Mouse (Mus musculus): ENCODE results near the gene Slc22a12. TPM values are rescaled to one million over a fixed set of nuclear protein-coding genes. Genes with fewer than 3 reads are reported as not detected.

The Slc22a12 gene
- polyA plus RNA-seq, 1 experiment from 2014 or later, result not detected

GRCm38 (mm10) chr19:6536696-6537095, 6.1 kb downstream of the Slc22a12 start:
- Histone ChIP-seq H3K27ac (replicated peaks; ENCODE audit: low read depth, low read length) (no peak overlapping the region), H3K9me3 (ENCODE audit: control insufficient read depth, low read length) (no peaks in the 10 kb centered on the region), H3K9ac (ENCODE audit: low read length) (no peak overlapping the region), H3K36me3 (ENCODE audit: control insufficient read depth, insufficient read depth, low read length) (no peaks in the 10 kb centered on the region), H3K4me3 (ENCODE audit: low read depth, low read length) (no peak overlapping the region), H3K27me3 (ENCODE audit: control insufficient read depth, insufficient read depth, low read length) (peaks cover 19% of the 10 kb centered on the region), H3K4me1 (ENCODE audit: control insufficient read depth, insufficient read depth, low read length) (no peaks in the 10 kb centered on the region), H3K4me2 (ENCODE audit: low read depth, severe bottlenecking) (no peak overlapping the region)
- 75% methylated on average over 6 of the region's 6 CpGs for WGBS
- DNase-seq (ENCODE audit: low spot score) (no peak), ATAC-seq (ENCODE audit: insufficient number of reproducible peaks, low FRiP score, low TSS enrichment, low read depth) (no peak)

DNA sequence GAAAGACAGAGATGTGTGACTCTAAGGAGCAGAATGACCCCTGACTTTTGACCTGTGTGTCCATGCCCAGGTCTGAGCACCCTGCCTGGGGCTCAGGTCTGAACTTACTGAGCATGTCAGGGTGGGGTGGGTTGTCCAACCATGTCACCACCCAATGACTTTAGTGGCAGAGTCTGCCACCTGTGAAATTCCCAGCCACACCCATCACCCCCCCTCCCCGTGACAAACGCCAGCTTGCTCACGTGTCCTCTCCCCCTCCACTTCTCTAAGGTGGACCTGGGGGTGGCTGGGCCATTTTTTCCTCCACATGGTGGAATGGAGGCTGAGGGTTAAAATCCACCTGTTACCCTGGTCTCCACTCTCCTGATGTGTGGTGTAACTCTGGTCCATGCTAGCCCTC, 6.6 kb downstream of the Slc22a12 start:
- Histone ChIP-seq H3K36me3 (ENCODE audit: control insufficient read depth, insufficient read depth, low read length) (no peaks in the 10 kb centered on the region), H3K9ac (ENCODE audit: low read length) (no peak overlapping the region), H3K27ac (replicated peaks; ENCODE audit: low read depth, low read length) (no peak overlapping the region), H3K4me3 (ENCODE audit: low read depth, low read length) (no peak overlapping the region), H3K4me2 (ENCODE audit: low read depth, severe bottlenecking) (no peak overlapping the region), H3K27me3 (ENCODE audit: control insufficient read depth, insufficient read depth, low read length) (peaks cover 24% of the 10 kb centered on the region), H3K9me3 (ENCODE audit: control insufficient read depth, low read length) (no peaks in the 10 kb centered on the region), H3K4me1 (ENCODE audit: control insufficient read depth, insufficient read depth, low read length) (0 out of 2 replicates have a peak, but pooled peaks cover 4% of the 10 kb centered on the region)
- WGBS, result 71% methylated on average over 3 of the region's 3 CpGs
- DNase-seq (ENCODE audit: low spot score) (no peak), ATAC-seq (ENCODE audit: insufficient number of reproducible peaks, low FRiP score, low TSS enrichment, low read depth) (no peak)

GRCm38 (mm10) chr19:6534118-6534415, 8.8 kb downstream of the Slc22a12 start:
- H3K4me3 ChIP-seq (ENCODE audit: low read depth, low read length), result no peak overlapping the region
- peaks cover 31% of the 10 kb centered on the region for H3K27me3 ChIP-seq (ENCODE audit: control insufficient read depth, insufficient read depth, low read length)
- H3K4me2 ChIP-seq (ENCODE audit: low read depth, severe bottlenecking), result no peak overlapping the region
- no peaks in the 10 kb centered on the region for H3K9me3 ChIP-seq (ENCODE audit: control insufficient read depth, low read length)
- H3K27ac ChIP-seq (replicated peaks; ENCODE audit: low read depth, low read length), result no peak overlapping the region
- no peak overlapping the region for H3K9ac ChIP-seq (ENCODE audit: low read length)
- no peaks in the 10 kb centered on the region for H3K36me3 ChIP-seq (ENCODE audit: control insufficient read depth, insufficient read depth, low read length)
- H3K4me1 ChIP-seq (ENCODE audit: control insufficient read depth, insufficient read depth, low read length), result 0 out of 2 replicates have a peak, but pooled peaks cover 7% of the 10 kb centered on the region
- no peak for DNase-seq (ENCODE audit: low spot score)
- WGBS, result 58% methylated on average over 5 of the region's 5 CpGs
- no peak for ATAC-seq (ENCODE audit: insufficient number of reproducible peaks, low FRiP score, low TSS enrichment, low read depth)

GRCm38 (mm10) chr19:6533290-6534117, 9.3 kb downstream of the Slc22a12 start:
- Histone ChIP-seq H3K4me3 (ENCODE audit: low read depth, low read length) (no peak overlapping the region), H3K9ac (ENCODE audit: low read length) (no peak overlapping the region), H3K4me1 (ENCODE audit: control insufficient read depth, insufficient read depth, low read length) (0 out of 2 replicates have a peak, but pooled peaks cover 7% of the 10 kb centered on the region), H3K9me3 (ENCODE audit: control insufficient read depth, low read length) (no peaks in the 10 kb centered on the region), H3K27ac (replicated peaks; ENCODE audit: low read depth, low read length) (no peak overlapping the region), H3K36me3 (ENCODE audit: control insufficient read depth, insufficient read depth, low read length) (no peaks in the 10 kb centered on the region), H3K27me3 (ENCODE audit: control insufficient read depth, insufficient read depth, low read length) (peaks cover 31% of the 10 kb centered on the region), H3K4me2 (ENCODE audit: low read depth, severe bottlenecking) (no peak overlapping the region)
- 79% methylated on average over 11 of the region's 11 CpGs for WGBS
- ATAC-seq (ENCODE audit: insufficient number of reproducible peaks, low FRiP score, low TSS enrichment, low read depth), result no peak
- DNase-seq (ENCODE audit: low spot score), result no peak

- no peak overlapping the region for H3K9ac ChIP-seq (ENCODE audit: low read length)
- 15% methylated on average over 13 of the region's 13 CpGs for WGBS
- ATAC-seq (ENCODE audit: insufficient number of reproducible peaks, low FRiP score, low TSS enrichment, low read depth), result no peak
- 0 out of 2 replicates have a peak, but pooled peaks cover 7% of the 10 kb centered on the region for H3K4me1 ChIP-seq (ENCODE audit: control insufficient read depth, insufficient read depth, low read length)
- peaks cover 31% of the 10 kb centered on the region for H3K27me3 ChIP-seq (ENCODE audit: control insufficient read depth, insufficient read depth, low read length)
- H3K27ac ChIP-seq (replicated peaks; ENCODE audit: low read depth, low read length), result no peak overlapping the region
- no peaks in the 10 kb centered on the region for H3K9me3 ChIP-seq (ENCODE audit: control insufficient read depth, low read length)
- no peak overlapping the region for H3K4me3 ChIP-seq (ENCODE audit: low read depth, low read length)
- no peak overlapping the region for H3K4me2 ChIP-seq (ENCODE audit: low read depth, severe bottlenecking)
- H3K36me3 ChIP-seq (ENCODE audit: control insufficient read depth, insufficient read depth, low read length), result no peaks in the 10 kb centered on the region
- DNase-seq (ENCODE audit: low spot score), result peak; percentile 35
Measured at GRCm38 (mm10) chr19:6532656-6533055, 10.2 kb downstream of the Slc22a12 start.

GRCm38 (mm10) chr19:6531832-6532471, 10.9 kb downstream of the Slc22a12 start:
- H3K27me3 ChIP-seq (ENCODE audit: control insufficient read depth, insufficient read depth, low read length), result peaks cover 31% of the 10 kb centered on the region
- no peak overlapping the region; the same call in 1 of the 2 replicates for H3K9ac ChIP-seq (ENCODE audit: low read length)
- DNase-seq (ENCODE audit: low spot score) (peak; percentile 60), ATAC-seq (ENCODE audit: insufficient number of reproducible peaks, low FRiP score, low TSS enrichment, low read depth) (0 out of 2 replicates have a peak, but pooled peaks have one; percentile 2)
- 1% methylated on average over 36 of the region's 36 CpGs for WGBS
- H3K9me3 ChIP-seq (ENCODE audit: control insufficient read depth, low read length), result no peaks in the 10 kb centered on the region
- H3K4me1 ChIP-seq (ENCODE audit: control insufficient read depth, insufficient read depth, low read length), result 0 out of 2 replicates have a peak, but pooled peaks cover 7% of the 10 kb centered on the region
- no peak overlapping the region for H3K27ac ChIP-seq (replicated peaks; ENCODE audit: low read depth, low read length)
- H3K4me3 ChIP-seq (ENCODE audit: low read depth, low read length), result peak overlapping the region; percentile 31
- H3K36me3 ChIP-seq (ENCODE audit: control insufficient read depth, insufficient read depth, low read length), result no peaks in the 10 kb centered on the region
- H3K4me2 ChIP-seq (ENCODE audit: low read depth, severe bottlenecking), result peak overlapping the region; percentile 58

DNA sequence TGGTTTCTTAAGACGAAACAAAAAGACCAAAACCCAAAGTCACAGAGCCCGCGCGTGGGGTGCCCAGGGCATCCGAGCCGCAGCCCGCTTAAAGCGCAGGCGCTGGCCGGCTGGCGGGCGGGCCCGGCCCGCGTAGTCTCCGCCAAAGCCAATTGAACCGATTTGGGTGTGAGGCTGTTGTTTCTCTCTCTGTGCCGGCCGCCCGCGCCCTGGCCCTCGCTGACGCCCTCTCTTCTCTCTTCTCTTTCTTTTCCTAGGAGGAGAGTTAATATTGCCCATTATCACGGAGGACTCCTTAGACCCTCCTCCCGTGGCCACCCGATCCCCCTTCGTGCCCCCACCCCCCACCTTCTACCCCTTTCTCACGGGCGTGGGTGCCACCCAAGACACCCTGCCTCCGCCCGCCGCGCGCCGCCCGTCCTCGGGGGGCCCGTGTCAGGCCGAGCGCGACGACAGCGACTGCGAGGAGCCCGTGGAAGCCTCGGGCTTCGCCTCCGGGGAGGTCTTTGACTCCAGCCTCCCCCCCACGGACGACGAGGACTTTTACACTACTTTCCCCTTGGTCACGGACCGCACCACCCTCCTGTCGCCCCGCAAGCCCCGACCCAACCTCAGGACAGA, 11.7 kb downstream of the Slc22a12 start:
- Histone ChIP-seq H3K36me3 (ENCODE audit: control insufficient read depth, insufficient read depth, low read length) (no peaks in the 10 kb centered on the region), H3K27ac (replicated peaks; ENCODE audit: low read depth, low read length) (no peak overlapping the region), H3K27me3 (ENCODE audit: control insufficient read depth, insufficient read depth, low read length) (peaks cover 31% of the 10 kb centered on the region), H3K4me2 (ENCODE audit: low read depth, severe bottlenecking) (peak overlapping the region; percentile 58), H3K9me3 (ENCODE audit: control insufficient read depth, low read length) (no peaks in the 10 kb centered on the region), H3K4me1 (ENCODE audit: control insufficient read depth, insufficient read depth, low read length) (0 out of 2 replicates have a peak, but pooled peaks cover 7% of the 10 kb centered on the region), H3K9ac (ENCODE audit: low read length) (peak overlapping the region; percentile 45), H3K4me3 (ENCODE audit: low read depth, low read length) (peak overlapping the region; percentile 31)
- DNase-seq (ENCODE audit: low spot score), result peak; percentile 61
- 1% methylated on average over 52 of the region's 56 CpGs for WGBS
- no peak for ATAC-seq (ENCODE audit: insufficient number of reproducible peaks, low FRiP score, low TSS enrichment, low read depth)

DNA sequence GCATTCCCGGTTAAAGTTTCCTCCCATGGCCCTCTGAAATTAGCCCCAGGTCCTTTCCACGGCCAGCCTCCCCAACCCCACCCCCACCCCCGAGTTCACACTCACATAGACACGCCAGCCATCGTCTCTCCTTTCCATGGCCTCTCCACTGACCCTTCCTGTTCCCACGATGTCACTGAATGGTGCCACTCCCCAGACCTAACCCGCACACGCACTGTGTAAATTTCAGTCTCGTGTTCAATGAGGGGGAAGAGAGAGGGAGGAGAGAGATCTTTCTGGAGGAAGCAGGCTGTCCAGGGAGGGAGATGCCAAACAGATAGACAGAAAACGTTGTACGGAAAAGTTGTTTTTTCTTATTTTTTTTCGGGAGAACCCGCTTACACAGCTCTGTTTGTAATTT, 12.5 kb downstream of the Slc22a12 start:
- DNase-seq (ENCODE audit: low spot score), result no peak
- Histone ChIP-seq H3K36me3 (ENCODE audit: control insufficient read depth, insufficient read depth, low read length) (no peaks in the 10 kb centered on the region), H3K9ac (ENCODE audit: low read length) (no peak overlapping the region), H3K4me3 (ENCODE audit: low read depth, low read length) (no peak overlapping the region), H3K27ac (replicated peaks; ENCODE audit: low read depth, low read length) (no peak overlapping the region), H3K4me1 (ENCODE audit: control insufficient read depth, insufficient read depth, low read length) (0 out of 2 replicates have a peak, but pooled peaks cover 7% of the 10 kb centered on the region), H3K27me3 (ENCODE audit: control insufficient read depth, insufficient read depth, low read length) (peaks cover 31% of the 10 kb centered on the region), H3K4me2 (ENCODE audit: low read depth, severe bottlenecking) (no peak overlapping the region), H3K9me3 (ENCODE audit: control insufficient read depth, low read length) (no peaks in the 10 kb centered on the region)
- 26% methylated on average over 13 of the region's 13 CpGs for WGBS
- no peak for ATAC-seq (ENCODE audit: insufficient number of reproducible peaks, low FRiP score, low TSS enrichment, low read depth)

Data from limb, embryonic 11.5 days (tissue).